Mouse (Mus musculus) retina, embryonic 14.5 days (tissue): ENCODE data around the gene Prkag3.

Experiments
- DNase-seq: peaks from one replicate; pipeline ENCODE4 v3.0.0-alpha.2; 2015; ENCODE audit warnings: low spot score

Prkag3 gene

DNA sequence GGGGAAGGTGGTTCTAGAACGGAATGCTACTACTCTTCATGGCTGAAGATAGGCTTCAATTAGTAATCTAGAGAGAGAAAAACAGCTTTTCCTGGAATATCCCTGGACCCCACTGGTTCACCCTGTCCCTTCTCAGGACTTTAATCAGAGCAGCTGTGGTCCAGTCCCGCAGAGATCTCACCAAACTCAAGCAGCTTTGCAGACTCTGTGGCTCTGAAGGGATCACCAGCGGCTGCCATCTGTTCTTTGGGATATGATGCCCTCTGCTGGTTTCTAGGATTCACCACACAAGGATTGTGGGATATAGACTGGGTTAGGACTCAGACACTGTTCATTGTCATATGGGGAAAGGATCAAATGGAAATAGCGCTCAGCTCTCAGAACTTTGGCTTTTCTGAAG lies 10.8 kb upstream of the Prkag3 start:
- DNase-seq = peak; percentile 77

DNA sequence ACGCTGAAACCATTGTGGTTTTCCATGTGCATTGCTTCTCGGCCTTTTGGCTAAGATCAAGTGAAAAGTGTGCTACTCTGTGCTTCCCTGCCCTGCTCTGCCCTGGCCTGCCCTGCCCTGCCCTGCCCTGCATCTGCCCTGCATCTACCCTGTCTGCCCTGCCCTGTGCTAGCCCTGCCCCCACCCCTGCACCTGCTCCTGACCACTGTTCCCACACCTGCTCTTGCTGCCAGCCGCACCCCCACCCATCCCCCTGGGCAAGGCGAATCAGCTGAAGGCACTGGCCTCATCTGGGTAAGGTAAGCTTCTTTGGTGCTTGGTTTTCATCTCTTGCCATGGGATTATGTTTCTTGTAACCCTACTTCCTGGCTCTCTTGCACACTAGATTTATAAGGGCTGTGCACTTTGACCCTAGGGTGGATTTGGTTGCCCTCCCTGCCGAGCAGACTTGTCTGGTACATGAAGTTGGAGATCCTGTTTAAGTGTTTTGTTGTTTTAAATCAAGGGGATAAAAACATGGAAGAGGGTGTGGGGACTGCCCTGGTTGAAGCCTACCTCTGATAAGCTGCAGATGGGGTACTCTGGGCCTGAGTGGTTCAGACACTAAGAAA lies 5.3 kb upstream of the Prkag3 start:
- DNase-seq = no peak

DNA sequence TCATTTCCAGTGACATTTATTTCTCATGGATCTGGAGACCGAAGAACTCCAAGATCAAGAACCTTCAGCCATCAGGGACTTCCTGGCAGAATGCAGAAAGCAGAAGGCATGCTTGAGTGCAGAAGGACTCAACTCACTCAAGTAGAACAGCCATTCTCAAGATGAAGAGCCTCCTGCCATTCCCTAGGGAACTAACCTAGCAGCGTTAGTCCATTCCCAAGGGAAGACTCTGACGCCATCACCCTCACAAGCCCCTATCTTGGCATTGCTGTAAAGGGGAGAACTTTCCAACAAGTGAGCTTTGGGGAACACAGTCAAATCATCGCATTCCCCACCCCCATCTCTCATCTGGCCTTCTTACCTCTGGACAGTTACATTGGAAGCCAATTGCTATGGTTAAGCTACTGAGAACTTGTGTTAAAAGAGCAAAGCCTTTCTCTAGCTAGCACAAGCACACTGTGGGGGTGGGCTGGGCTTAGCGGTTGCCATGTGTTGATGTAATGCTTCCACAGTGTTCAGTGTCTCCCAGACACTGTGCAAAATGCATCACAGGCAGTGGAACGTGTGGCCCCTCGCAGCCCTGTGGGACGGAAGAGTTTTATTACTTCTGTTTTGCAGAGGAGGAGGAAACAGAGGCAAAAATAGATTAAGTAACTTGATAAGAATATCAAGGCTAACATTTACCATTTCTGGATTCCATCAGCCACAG lies 4.4 kb upstream of the Prkag3 start:
- no peak for DNase-seq

DNA sequence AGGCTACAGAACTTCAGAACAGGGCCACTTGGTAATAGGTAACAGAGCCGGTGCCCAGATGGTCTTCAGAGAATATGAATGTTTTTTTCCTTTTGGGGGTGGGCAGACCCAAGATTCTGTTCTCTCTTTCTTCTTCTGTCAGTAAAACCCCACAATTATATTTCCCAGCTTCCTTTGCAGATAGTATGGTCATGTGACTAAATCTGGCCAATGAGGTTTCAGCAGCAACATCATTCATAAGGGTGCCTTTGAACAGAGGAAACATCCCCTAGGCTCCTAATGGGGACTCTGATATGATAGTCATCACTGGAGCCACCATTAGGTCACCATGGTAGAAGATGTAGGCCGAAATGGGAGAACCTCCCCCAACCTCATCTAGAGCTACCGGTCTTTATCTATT lies 3.8 kb upstream of the Prkag3 start:
- DNase-seq = no peak

DNA sequence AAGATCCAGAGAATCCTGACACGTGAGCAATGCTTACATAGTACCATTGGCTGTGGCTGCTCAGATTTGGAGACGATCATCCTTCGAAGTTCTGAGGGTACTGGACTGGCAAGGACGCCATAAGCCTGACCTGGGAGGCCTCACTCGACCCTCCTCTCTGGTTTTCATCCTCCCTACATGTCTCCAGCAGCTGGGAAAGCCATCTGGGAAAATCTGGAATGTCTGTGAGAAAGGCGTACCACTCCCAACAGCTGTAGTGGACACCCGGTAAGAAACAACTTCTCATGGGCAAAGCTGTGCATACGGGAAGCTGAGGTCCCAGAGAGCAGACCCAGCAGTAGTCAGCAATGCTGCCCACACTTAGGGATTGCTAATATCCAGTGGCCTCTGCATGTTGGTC lies 3.1 kb upstream of the Prkag3 start:
- DNase-seq = no peak

DNA sequence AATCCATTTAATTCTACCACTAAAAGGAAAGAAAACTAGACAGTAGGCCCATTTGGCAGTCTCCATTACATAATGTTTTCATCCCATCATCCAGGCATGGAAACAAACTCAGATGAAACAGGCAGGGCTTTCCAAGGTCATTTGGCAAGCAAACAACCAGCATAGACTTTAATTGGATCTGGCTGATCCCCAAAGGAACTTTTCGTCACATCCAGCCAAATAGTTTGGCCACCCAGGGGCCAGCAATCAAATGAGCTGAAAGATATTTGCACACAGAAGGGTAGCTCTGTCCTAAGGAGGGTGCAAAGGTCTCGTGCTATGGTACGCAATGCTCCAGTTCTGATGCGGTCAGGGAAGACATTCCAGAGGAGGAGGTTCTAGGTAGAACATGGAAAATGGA lies 1.7 kb upstream of the Prkag3 start:
- no peak for DNase-seq

DNA sequence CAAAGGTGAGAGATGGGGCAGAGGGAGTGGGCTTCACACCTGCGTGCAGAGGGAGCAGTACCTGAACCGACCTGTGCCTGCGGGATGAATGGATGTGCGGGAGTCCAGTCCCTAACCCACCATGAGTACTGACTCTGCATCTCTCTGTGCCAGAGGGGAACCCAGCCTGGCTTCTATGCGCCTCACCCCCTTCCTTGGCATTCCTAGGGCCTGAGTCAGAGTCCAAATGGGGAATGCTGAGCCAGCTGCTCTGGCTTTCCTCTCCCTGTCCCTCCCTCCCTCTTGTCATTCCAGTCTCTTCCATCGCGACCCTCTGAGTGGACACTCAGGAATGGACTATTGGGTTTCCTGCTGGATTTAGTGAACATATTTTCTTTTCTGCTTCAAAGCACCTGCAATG lies 280 bp upstream of the Prkag3 start:
- no peak for DNase-seq

DNA sequence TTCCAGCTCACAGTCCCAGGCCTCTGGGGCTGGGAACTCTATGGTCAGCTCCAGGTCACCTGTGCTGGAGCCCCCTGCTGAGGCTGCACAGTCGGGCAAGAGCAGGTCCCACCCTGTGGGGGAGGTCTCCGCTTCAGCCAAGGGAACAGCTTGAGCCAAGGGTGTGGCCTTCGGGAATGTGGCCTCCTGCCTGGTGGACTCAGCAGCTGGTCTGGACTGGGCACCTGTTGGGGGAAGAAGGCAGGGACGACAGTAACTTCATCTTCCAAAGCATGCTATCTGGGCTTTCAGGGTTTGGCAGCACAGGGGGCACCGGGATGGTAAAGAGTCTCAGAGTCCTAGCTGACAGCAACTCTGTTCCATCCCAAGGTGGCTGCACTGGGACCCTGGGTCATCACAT lies 1.7 kb downstream of the Prkag3 start:
- DNase-seq = no peak

DNA sequence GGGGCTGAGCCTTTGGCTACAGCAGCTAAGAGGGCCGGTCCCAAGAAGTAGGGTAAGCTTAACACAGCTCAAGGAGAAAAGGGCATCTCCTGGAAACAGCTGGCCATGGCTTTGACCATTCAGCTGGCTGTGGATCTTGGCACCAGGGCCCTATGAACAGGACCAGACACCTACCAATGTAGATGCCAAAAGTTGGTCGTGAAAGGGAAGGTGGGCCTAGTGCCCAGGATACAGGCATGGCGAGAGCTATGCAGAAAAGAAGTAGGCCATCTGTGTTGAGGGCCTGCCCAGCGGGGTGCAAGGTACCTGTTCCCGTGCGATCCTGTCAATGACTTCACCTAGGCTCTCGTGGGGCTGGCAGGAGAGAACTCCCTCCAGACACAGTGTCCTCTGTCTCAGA lies 8.2 kb downstream of the Prkag3 start:
- no peak for DNase-seq

DNA sequence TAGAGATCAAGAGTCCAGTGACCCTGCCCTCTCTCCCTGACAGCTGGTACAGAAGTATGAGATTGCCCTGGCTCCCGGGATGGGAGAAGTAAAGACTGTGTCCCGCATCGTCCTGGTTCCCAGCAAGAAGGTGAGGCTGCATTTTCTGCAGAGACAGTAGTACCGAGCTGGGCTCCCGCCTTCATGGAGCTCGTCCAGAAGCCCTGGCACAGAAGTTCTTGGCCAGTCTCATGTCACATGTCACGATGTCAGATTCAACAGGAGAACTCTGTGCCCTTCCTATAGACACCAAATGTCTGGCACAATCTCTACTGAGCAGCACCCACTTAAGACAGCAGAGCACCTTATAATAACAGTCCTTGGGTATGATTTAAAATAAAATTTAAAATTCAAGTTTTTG lies 11.5 kb downstream of the Prkag3 start:
- DNase-seq = no peak

DNA sequence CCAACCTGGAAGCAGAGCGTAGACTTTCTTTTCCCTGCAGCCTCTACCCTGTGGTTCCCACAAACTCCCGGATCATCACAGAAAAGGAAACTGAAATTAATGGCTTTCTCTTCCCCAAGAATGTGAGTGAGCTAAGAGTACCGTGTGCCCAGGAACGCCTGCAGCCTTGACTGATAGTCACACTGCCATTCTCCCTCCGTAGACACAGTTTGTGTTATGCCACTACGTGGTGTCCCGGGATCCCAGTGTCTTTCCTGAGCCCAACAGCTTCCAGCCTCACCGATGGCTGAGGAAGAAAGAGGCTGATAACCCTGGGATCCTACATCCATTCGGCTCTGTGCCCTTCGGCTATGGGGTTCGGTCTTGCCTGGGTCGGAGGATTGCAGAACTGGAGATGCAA lies 12.0 kb downstream of the Prkag3 start:
- no peak for DNase-seq

DNA sequence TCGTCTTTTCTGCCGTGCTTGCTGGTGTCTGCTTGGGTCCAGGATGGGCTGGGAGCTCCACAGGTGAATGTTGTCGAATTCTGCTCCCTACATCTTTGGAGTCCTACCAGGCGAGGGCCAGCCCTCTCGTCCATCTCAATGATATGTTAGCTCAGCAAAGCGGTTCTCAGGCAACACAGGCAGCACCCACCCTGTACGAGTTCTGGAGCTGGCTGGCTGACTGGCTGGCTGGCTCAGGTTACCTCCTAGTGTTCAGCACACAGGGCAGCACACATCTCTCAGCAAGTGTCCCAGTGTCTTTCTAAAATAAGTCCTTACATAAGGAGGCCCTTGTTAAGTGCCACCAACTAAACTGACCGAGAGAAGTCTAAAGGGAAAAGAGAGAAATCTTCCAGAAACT lies 20.6 kb downstream of the Prkag3 start:
- no peak for DNase-seq

DNA sequence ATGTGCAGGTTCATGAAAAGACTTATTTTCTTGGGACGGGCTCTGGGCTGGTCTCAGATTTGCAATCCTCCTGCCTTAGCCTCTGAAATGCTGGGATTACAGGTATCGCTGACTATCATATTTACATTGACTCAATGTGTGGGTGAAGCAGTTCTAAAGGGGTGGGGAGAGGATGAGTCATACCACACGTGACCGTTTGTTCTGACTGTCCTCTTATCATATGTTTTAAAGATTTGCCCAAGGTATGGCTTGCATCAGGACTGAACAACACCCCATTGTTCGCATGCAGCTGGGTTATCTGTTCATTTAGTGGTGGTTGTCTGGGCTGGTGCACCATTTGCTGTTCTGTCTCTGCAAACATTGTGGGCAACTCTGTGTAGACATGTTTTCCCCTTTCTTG lies 22.3 kb downstream of the Prkag3 start:
- DNase-seq = no peak

DNA sequence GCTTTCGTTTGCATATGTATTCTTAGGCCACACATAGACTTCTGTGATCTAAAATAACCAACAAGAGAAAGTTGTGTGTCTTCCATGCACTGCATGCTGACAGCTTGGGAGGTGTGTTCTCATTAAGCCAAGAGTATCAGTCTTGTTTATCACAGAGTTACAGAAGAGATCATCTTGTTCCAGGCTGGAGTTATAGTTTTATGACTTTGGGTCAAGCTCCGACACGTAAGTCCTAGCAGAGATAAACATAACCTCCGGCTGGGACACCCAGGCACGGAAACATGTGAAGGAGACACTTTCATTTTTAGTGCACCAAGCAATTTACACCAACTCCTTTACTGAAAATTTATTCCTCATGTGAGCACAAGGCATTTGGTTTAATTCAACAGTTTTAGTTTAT lies 22.9 kb downstream of the Prkag3 start:
- DNase-seq = no peak

DNA sequence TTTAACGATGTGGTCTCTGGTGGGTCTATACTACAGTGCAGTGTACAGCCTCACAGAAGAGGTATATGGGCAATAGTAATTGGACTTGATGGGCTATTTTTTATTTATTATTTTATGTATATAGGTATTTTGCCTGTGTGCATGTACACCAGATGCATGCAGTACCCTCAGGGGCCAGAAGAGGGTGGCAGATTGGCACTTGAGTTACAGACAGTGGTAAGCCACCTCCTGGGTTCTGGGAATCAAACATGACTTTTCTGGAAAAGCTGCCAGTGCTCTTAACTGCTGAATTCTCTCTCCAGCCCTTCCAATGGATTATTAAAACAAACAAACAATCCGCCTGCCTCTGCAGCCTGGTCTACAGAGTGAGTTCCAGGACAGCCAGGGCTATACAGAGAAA lies 25.3 kb downstream of the Prkag3 start:
- peak; percentile 37 for DNase-seq

DNA sequence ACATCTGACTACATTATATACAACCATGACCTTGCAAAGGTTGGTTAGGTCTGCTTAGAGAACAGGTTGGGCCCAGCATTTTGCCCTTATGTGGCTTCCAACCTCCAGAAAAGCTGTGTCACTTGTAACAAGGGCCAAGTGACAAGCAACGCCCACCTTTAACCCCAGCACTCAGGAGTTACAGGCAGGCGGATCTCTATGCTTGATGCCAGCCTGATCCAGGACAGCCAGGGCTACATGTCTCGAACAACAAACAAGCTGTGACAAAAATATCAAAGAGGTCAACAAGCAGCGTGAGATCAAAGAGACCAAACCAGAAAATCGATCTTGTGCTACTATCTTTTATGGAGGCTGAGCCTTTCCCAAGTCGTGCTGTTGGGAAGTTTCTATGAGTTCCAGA lies 27.4 kb downstream of the Prkag3 start:
- no peak for DNase-seq

DNA sequence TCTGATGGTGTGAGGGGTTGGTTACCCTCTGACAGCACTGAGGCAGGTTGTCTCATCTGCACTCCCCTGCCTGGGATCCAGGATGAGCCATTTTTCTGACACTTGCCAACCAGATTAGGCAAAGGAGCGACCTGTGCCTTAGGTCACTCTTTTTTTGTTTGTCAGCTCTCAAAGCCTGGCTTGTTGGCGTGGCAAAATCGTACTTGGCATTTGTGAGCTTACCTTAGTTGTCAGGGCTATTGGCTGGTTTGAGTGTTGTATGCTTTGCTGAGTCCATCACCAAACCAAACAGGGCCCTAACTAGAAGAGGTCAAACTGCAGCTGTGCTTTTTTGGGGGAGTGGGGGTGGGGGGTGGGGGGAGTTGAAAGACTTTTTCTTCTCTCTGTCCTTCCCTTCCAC lies 29.7 kb downstream of the Prkag3 start:
- no peak for DNase-seq

DNA sequence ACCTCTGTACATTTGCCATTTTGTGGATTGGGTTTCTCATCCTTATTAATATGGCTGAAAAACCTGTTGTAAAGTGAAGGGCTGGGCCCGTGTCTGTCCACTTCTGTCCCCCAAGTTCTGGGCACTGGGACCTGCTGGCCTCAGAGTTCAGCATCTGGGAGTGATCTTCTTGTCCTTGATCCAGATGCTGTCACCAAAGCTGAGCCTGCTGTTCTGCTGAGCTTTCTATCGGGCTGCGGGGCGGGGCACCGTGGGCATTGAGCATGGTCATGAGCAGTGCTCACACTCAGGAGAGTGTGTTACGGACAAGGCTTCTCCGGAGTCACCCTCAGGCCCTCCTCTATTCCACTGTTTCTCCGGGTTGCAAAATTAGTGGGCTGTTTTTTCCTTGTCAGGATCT lies 30.9 kb downstream of the Prkag3 start:
- DNase-seq = no peak

DNA sequence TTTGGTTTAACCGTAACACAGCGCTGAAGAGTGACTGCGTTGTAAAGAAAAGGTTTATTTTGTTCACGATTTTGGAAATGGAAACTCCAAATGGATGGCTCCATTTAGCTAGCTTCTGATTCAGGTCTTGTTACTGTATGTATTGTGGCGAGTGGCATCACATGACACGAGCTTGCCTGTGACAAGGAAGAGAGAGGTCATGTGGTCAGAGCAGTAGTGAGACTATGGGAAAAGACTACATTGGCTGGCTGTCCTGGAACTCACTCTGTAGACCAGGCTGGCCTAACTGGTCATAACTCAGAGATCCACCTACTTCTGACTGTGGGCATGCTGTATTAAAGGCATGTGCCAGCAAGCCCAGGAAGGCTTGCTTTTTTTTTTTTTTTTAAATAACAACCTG lies 33.1 kb downstream of the Prkag3 start:
- no peak for DNase-seq

DNA sequence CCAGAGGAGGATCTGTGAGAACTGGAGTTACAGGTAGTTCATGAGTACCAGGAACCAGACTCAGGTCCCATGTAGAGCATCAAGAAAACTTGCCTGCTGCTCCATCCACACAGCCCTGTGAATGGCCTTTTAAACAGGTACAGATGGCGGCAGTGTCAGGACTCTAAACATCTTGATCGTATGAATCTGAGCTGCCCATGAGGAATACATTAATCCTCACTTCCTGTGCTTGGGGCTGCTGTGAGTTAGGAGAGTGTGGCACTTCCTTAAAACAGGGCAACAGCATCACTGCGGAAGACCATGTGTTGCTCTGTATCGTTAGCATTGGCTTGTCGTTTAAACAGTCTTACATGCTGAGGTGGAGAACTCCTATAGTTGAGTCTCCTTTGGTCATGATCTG lies 33.6 kb downstream of the Prkag3 start:
- DNase-seq = no peak

DNA sequence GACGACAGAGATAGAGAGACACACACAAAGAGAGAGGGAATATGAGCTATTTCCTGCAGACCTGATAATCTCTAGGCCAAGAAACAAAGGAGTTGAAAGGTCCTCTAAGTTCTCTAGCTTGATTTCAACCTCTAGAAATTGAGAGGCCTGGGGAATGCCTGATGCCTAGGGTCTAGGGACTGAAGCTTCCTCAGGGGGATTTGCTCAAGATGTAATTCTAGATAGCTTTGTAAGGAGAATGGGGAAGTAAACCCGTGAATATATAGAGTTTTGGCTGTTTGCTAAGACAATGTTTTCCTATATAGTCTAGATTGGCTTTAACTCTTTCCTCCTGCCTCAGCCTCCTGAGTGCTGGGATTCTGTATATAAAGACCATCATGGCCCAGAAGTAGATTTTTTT lies 34.1 kb downstream of the Prkag3 start:
- no peak for DNase-seq

DNA sequence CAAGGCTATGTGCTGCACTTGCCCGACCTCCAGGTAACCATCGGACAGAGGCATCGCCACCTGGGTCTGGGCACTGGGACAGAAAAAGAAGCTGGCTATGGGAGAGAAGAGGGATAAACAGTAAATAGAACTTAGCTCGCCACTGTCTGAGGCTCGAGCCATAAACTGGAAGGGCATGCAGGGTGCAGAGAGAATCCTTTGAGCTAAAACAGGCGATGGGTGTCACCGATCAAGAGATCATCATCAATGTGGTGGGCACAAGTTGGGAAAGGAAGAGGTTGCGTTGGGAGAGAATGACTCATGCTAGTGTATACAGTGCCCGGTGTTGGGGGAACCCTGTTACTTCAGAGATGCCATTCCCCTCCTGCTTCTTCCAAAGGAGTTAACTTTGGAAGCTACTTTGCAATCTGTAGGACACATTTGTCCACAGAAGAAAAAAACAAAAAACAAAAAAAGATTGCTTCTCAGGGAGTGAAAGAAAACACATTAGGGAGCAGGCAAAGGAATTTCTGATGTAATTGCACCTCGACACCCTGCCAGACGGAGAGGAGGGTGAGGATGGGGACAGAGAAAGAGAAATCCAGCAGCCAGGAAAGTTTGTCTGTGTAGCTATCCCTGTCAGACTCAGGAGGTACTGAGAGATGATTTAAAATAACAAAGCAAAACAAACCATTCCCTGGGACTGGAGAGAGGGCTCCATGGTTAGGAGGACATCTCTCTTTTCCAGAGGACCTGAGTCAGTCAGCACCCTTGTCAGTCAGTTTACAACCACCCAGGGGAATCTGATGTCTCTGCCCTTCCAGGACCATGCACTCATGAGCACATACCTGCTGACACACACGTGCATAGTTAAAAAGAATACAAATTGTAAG lies 34.9 kb downstream of the Prkag3 start:
- DNase-seq = no peak

DNA sequence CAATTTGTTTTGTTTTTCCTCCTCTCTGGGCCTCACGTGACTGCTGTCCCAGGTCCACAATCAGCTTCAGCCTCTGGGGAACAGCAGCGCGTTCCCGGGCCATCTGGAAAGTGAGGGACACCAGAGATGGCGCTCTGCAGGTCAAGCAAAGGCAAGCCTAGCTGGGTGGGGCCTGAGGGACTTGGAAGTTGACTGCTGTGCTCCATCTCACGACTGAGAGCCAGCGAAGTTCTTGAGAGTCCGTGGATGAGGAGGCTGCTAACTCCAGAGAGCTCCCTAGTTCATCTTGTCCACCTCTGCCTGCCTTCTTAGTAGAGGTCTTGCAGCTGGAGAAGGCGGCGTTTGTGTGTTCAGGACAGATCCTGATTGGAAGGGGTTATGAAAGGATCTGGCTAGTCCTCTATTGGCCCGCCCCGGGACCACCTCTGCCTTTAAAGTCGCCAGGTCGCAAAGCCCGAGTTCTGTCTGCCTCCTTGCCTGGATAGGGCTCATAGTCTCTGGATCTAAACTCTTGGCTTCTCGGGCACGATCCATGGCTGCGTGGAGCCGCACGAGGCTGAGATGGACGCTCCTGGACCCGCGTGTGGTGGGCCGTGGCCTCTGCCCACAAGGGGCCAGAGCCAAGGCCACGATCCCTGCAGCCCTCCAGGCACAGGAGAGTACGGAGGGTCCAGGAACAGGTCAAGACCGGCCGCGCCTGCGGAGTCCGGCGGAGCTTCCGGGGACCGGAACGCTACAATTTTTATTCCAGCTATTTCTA lies 35.7 kb downstream of the Prkag3 start, which contains the start of gene Cyp27a1:
Gene Cyp27a1 (plus strand): TSS at position 476 of the 760 bp plus-strand sequence.
- DNase-seq = peak; percentile 72
